Mouse (Mus musculus): ENCODE data around the gene Slc20a1.

GRCm38 (mm10) chr2:129173386-129173785 lies 25.2 kb upstream of the Slc20a1 start:
- no peak for TF ChIP-seq CTCF (IDR thresholded peaks at IDR 0.05; ENCODE audit: low read depth)
- no peak for TF ChIP-seq EP300 (IDR thresholded peaks at IDR 0.05; ENCODE audit: low read depth)
